ENCODE assay signal across 1 mouse cellular context in the genomic region with DNA sequence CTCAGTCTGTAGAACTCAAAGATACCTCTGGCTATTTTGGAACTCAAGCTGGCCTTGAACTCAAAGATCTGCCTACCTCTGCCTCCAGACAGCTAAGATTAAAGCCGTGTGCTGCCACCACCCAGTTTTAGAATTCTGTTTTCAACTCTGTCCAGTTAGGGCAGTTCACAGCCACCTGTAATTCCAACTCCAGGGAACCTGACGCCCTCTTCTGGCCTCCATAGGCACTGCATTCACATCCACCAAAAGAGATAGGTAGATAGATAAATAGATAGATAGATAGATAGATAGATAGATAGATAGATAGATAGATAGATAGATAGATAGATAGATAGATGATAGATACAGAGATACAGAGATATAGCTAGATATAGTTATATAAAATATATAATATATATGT.
TF ChIP-seq lines count a peak whose summit lies in the region.

No protein-coding gene starts in this region.

TF ChIP-seq in CH12.LX, 34 proteins besides CTCF, POLR2A, EP300 and RAD21:
- TF ChIP-seq MYC (IDR thresholded peaks at IDR 0.05; ENCODE audit: low read depth, low read length) (no peak), SMC3 (IDR thresholded peaks at IDR 0.05; ENCODE audit: low read depth, low read length) (peak; percentile 48), UBTF (IDR thresholded peaks at IDR 0.05; ENCODE audit: low read depth, low read length) (no peak)
